Mouse (Mus musculus) heart, postnatal 0 days (tissue): ENCODE data around the gene Dnah8.

Source experiments
- CTCF ChIP-seq: IDR thresholded peaks from 2 replicates; pipeline ENCODE4 v1.5.1; 2016; ENCODE audit warnings: antibody characterized with exemption, control low read depth, low read depth
- EP300 ChIP-seq: IDR thresholded peaks from 2 replicates; pipeline ENCODE4 v1.6.1; 2016; ENCODE audit warnings: antibody characterized with exemption, low read depth

- TF ChIP-seq EP300 (no peak), CTCF (no peak)
Measured at GRCm38 (mm10) chr17:30881001-30881400, 256.8 kb downstream of the Dnah8 start.
